In the genomic region with DNA sequence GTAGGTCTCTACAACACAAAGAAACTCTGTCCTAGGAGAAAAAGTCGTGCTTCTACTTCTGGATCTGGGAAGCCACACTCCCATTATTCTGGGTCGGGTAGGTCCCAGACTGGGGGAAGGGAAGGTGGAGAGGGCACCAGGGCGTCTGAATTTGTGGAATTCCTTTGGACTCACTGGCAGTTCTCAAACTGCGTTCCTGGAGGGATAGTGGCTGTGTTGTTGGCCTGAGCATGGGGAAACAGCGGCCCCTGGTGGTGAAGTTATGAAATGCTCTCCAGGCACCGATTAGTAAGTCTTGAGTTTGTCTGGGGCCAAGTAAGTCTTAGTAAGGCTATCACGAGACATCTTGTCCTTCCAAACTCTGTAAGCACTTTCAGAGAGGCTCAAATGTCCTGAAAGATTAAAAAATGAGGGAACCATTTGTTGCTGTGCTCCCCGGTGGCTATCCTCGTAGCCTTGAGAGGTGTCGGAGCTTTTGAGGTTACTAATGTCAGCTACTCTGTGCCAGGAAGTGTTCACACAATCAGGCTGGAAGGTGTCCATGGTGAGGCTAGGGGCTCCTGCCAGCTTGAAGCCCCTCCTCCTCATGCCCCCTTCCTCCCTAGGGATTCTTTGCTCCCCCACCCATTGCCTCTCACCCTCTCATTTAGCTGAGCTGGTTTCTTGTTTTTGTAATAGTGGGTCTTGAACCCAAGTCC, we compare ENCODE assay signal across 8 mouse cellular contexts. TPM values are rescaled to one million over a fixed set of nuclear protein-coding genes. Genes with fewer than 3 reads are reported as not detected.
DNase-seq lines count a peak whose midpoint lies in the region; ATAC-seq and TF ChIP-seq lines count a peak whose summit lies in the region.

No protein-coding gene starts in this region.

- H3K27me3 ChIP-seq in heart, embryonic 12.5 days (replicated peaks), result no peaks in the 10 kb centered on the region
- H3K27me3 ChIP-seq in liver, embryonic 13.5 days, result peaks cover 14% of the 10 kb centered on the region
- no peaks in the 10 kb centered on the region for H3K27me3 ChIP-seq in neural tube, embryonic 12.5 days (replicated peaks)
- H3K27me3 ChIP-seq in stomach, postnatal 0 days (ENCODE audit: control insufficient read depth, insufficient read depth, low read length), result no peaks in the 10 kb centered on the region

- no peaks in the 10 kb centered on the region; the same call in 1 of the 2 replicates for H3K9me3 ChIP-seq in heart, embryonic 12.5 days (replicated peaks)
- H3K9me3 ChIP-seq in liver, embryonic 13.5 days (replicated peaks), result no peaks in the 10 kb centered on the region
- no peaks in the 10 kb centered on the region for H3K9me3 ChIP-seq in neural tube, embryonic 12.5 days
- H3K9me3 ChIP-seq in stomach, postnatal 0 days (ENCODE audit: control insufficient read depth, low read length), result no peaks in the 10 kb centered on the region

- H3K4me2 ChIP-seq in heart, embryonic 12.5 days, result no peak overlapping the region
- H3K4me2 ChIP-seq in liver, embryonic 13.5 days, result no peak overlapping the region
- H3K4me2 ChIP-seq in neural tube, embryonic 12.5 days (replicated peaks), result no peak overlapping the region
- H3K4me2 ChIP-seq in stomach, postnatal 0 days (replicated peaks; ENCODE audit: low read depth), result no peak overlapping the region

- peak; percentile 51; the same call in 1 of the 2 replicates for ATAC-seq in erythroid progenitor cell, adult 5-6 weeks (replicated peaks; ENCODE audit: low FRiP score, poor library complexity, severe bottlenecking)
- ATAC-seq in heart, embryonic 12.5 days (ENCODE audit: insufficient number of reproducible peaks, low FRiP score), result peak; percentile 50
- ATAC-seq in liver, embryonic 13.5 days (ENCODE audit: low read depth), result no peak
- peak; percentile 33; the same call in 1 of the 2 replicates for ATAC-seq in neural tube, embryonic 12.5 days (ENCODE audit: low FRiP score, low read depth)
- ATAC-seq in stomach, postnatal 0 days (ENCODE audit: low FRiP score, low TSS enrichment), result peak; percentile 38

- TF ChIP-seq EP300 in stomach, postnatal 0 days (optimal IDR thresholded peaks at IDR 0.05), result no peak

- 0 out of 2 replicates have a peak overlapping the region, but pooled peaks have one; percentile 5 for H3K9ac ChIP-seq in heart, embryonic 12.5 days
- no peak overlapping the region for H3K9ac ChIP-seq in liver, embryonic 13.5 days
- H3K9ac ChIP-seq in neural tube, embryonic 12.5 days, result no peak overlapping the region
- H3K9ac ChIP-seq in stomach, postnatal 0 days (ENCODE audit: low read length), result no peak overlapping the region

- H3K27ac ChIP-seq in heart, embryonic 12.5 days (ENCODE audit: poor library complexity, severe bottlenecking), result no peak overlapping the region
- no peak overlapping the region for H3K27ac ChIP-seq in liver, embryonic 13.5 days
- no peak overlapping the region for H3K27ac ChIP-seq in neural tube, embryonic 12.5 days
- no peak overlapping the region for H3K27ac ChIP-seq in stomach, postnatal 0 days (replicated peaks)

- peak; percentile 51 to 65 for DNase-seq in CD8-positive naive resting alpha-beta T cell, adult 2 months (ENCODE audit: low read depth in 2 of 2, low spot score in 2 of 2)
- peak; percentile 50 for DNase-seq in brain, embryonic 18.5 days (ENCODE audit: low read depth, low spot score)
- DNase-seq in kidney, postnatal 10 days, result peak; percentile 94
- DNase-seq in liver, embryonic 13.5 days, result peak; percentile 53
- peak; percentile 91 for DNase-seq in stomach, postnatal 0 days (ENCODE audit: low spot score)

- peaks cover 28% of the 10 kb centered on the region for H3K4me1 ChIP-seq in heart, embryonic 12.5 days (replicated peaks)
- H3K4me1 ChIP-seq in liver, embryonic 13.5 days (replicated peaks), result 0 out of 2 replicates have a peak, but pooled peaks cover 2% of the 10 kb centered on the region
- peaks cover 11% of the 10 kb centered on the region for H3K4me1 ChIP-seq in neural tube, embryonic 12.5 days
- 0 out of 2 replicates have a peak, but pooled peaks cover 1% of the 10 kb centered on the region for H3K4me1 ChIP-seq in stomach, postnatal 0 days (replicated peaks; ENCODE audit: control insufficient read depth, insufficient read depth)

- WGBS in heart, embryonic 12.5 days, result 10% methylated on average over 10 of the region's 10 CpGs
- 10% methylated on average over 10 of the region's 10 CpGs for WGBS in liver, embryonic 13.5 days (ENCODE audit: insufficient replicate concordance)
- 15% methylated on average over 10 of the region's 10 CpGs for WGBS in neural tube, embryonic 12.5 days
- WGBS in stomach, postnatal 0 days, result 10% methylated on average over 10 of the region's 10 CpGs

- no peaks in the 10 kb centered on the region for H3K36me3 ChIP-seq in heart, embryonic 12.5 days
- no peaks in the 10 kb centered on the region for H3K36me3 ChIP-seq in liver, embryonic 13.5 days
- H3K36me3 ChIP-seq in neural tube, embryonic 12.5 days, result no peaks in the 10 kb centered on the region
- H3K36me3 ChIP-seq in stomach, postnatal 0 days (ENCODE audit: control insufficient read depth, insufficient read depth, low read length), result no peaks in the 10 kb centered on the region

- H3K4me3 ChIP-seq in heart, embryonic 12.5 days, result no peak overlapping the region
- no peak overlapping the region for H3K4me3 ChIP-seq in liver, embryonic 13.5 days (replicated peaks)
- H3K4me3 ChIP-seq in neural tube, embryonic 12.5 days, result no peak overlapping the region
- no peak overlapping the region for H3K4me3 ChIP-seq in stomach, postnatal 0 days (ENCODE audit: low read depth, low read length)

- TF ChIP-seq CTCF in stomach, postnatal 0 days (IDR thresholded peaks at IDR 0.05; ENCODE audit: low read depth), result peak; percentile 99

RNA-seq across cellular contexts. Expression of a gene that starts 50.2 kb away (rescaled TPM):
- 2.2 and 2.9 TPM in 2 replicates for total RNA-seq in erythroid progenitor cell, adult 5-6 weeks (2015; ENCODE audit: low replicate concordance)
- 1.3 and 1.9 TPM in 2 replicates for total RNA-seq in erythroid progenitor cell, adult 5-6 weeks (2017; ENCODE audit: low replicate concordance)
- polyA plus RNA-seq in heart, embryonic 12.5 days (2016; fragmentation: Nextera tagmentation; extraction: Ambion mirVana), result 14.5 and 15.2 TPM in 2 replicates
- polyA plus RNA-seq in liver, embryonic 13.5 days (2015; fragmentation: Nextera tagmentation; extraction: Ambion mirVana), result 4.5 and 5.2 TPM in 2 replicates
- polyA plus RNA-seq in neural tube, embryonic 12.5 days (2016; fragmentation: Nextera tagmentation; extraction: Ambion mirVana), result 19.7 and 20.0 TPM in 2 replicates
- 16.8 and 24.2 TPM in 2 replicates for polyA plus RNA-seq in stomach, postnatal 0 days (2015; fragmentation: Nextera tagmentation; extraction: Ambion mirVana)
